Mouse (Mus musculus) heart, embryonic 14.5 days (tissue): ENCODE data around the gene Spryd3. TPM values are rescaled to one million over a fixed set of nuclear protein-coding genes. Genes with fewer than 3 reads are reported as not detected.

Experiments
- ATAC-seq: fragments of 200-750 bp; cut with Nextera tagmentation; 2 replicates; pipeline ENCODE4 v1.8.0; 2017; ENCODE audit warnings: low read depth, moderate TSS enrichment; ENCODE audit not compliant: insufficient number of reproducible peaks, insufficient read depth, low FRiP score
- H3K27ac ChIP-seq, 2 experiments: fragments of 200-500 bp in 1 of 2; fragments of 300-500 bp in 1 of 2; sonication (generic) in 1 of 2; replicated peaks in 1 of 2; 2 replicates each; pipeline ENCODE4 v1.5.1; 2012 to 2014; ENCODE audit warnings: low read depth in 2 of 2, low read length in 2 of 2, control low read depth in 1 of 2, mild to moderate bottlenecking in 1 of 2, mixed read lengths in 1 of 2; ENCODE audit not compliant: control insufficient read depth in 1 of 2, insufficient read depth in 1 of 2
- H3K27me3 ChIP-seq: fragments of 300-500 bp; sonication (generic); 2 replicates; pipeline ENCODE4 v1.6.1; 2014; ENCODE audit warnings: mild to moderate bottlenecking, low read length, control low read depth; ENCODE audit not compliant: control insufficient read depth, insufficient read depth
- H3K36me3 ChIP-seq: fragments of 300-500 bp; sonication (generic); 2 replicates; pipeline ENCODE4 v1.6.1; 2014; ENCODE audit warnings: mild to moderate bottlenecking, control low read depth, low read length, mixed read lengths; ENCODE audit not compliant: control insufficient read depth, insufficient read depth
- H3K4me1 ChIP-seq, 2 experiments: fragments of 200-500 bp in 1 of 2; fragments of 300-500 bp in 1 of 2; sonication (generic) in 1 of 2; 2 replicates each; pipeline ENCODE4 v1.6.1; 2012 to 2014; ENCODE audit warnings: low read length in 2 of 2, control low read depth in 1 of 2, mixed read lengths in 1 of 2; ENCODE audit not compliant: control insufficient read depth in 2 of 2, insufficient read depth in 2 of 2
- H3K4me2 ChIP-seq: fragments of 300-500 bp; sonication (generic); 2 replicates; pipeline ENCODE4 v1.6.1; 2014; ENCODE audit warnings: mild to moderate bottlenecking, low read length
- H3K4me3 ChIP-seq, 2 experiments: fragments of 200-500 bp in 1 of 2; fragments of 300-500 bp in 1 of 2; sonication (generic) in 1 of 2; 2 replicates each; pipeline ENCODE4 v1.5.1; 2012 to 2014; ENCODE audit warnings: low read length in 2 of 2, mild to moderate bottlenecking in 2 of 2, control low read depth in 1 of 2, low read depth in 1 of 2, moderate library complexity in 1 of 2; ENCODE audit not compliant: control insufficient read depth in 1 of 2, insufficient read depth in 1 of 2
- H3K9ac ChIP-seq: fragments of 300-500 bp; sonication (generic); 2 replicates; pipeline ENCODE4 v1.6.1; 2014; ENCODE audit warnings: mild to moderate bottlenecking, low read length
- H3K9me3 ChIP-seq: fragments of 300-500 bp; sonication (generic); 2 replicates; pipeline ENCODE4 v1.6.1; 2016; ENCODE audit warnings: low read length, control low read depth; ENCODE audit not compliant: control insufficient read depth
- WGBS: fragments of 180-500 bp; shearing (Covaris S2); extraction: QIAGEN DNeasy Blood & Tissue Kit; methylation state at CpG from one replicate; pipeline ENCODE4 v1.1.7; 2014; 5-methylcytosine and 5-hydroxymethylcytosine counted together
- polyA plus RNA-seq: library from polyadenylated mRNA; unstranded; fragments of >200 nt; fragmentation: Nextera tagmentation; extraction: Ambion mirVana; gene quantifications from 2 replicates; pipeline ENCODE4 v1.2.1, GENCODE M21; 2014

Spryd3 gene
- polyA plus RNA-seq, result 12.0 and 12.4 TPM in 2 replicates

- under 1% methylated on average over 50 of the region's 50 CpGs for WGBS
These were observed at the start of gene Spryd3 for GRCm38 (mm10) chr15:102136129-102136758. Spryd3 (minus strand) TSS chr15:102136234.

GRCm38 (mm10) chr15:102183076-102183475 lies 47.0 kb upstream of the Spryd3 start:
- Histone ChIP-seq H3K4me2 (no peak overlapping the region), H3K27ac (no peak overlapping the region), H3K9me3 (no peaks in the 10 kb centered on the region), H3K27me3 (no peaks in the 10 kb centered on the region), H3K4me1 (no peaks in the 10 kb centered on the region), H3K36me3 (peaks cover 51% of the 10 kb centered on the region), H3K9ac (no peak overlapping the region), H3K4me3 (no peak overlapping the region)
- ATAC-seq, result no peak
- 79% methylated on average over 3 of the region's 3 CpGs for WGBS

More at GRCm38 (mm10) chr15:102136129-102136758, at the start of gene Spryd3:
- ATAC-seq, result peak; percentile 99
- Histone ChIP-seq H3K4me1 (peaks cover 2 to 14% of the 10 kb centered on the region in 2 experiments; a peak in 3 of 4 replicates), H3K9ac (peak within 1 kb of the TSS; percentile 89), H3K36me3 (peaks cover 21% of the 10 kb centered on the region), H3K9me3 (no peaks in the 10 kb centered on the region), H3K27me3 (no peaks in the 10 kb centered on the region), H3K4me2 (peak within 1 kb of the TSS; percentile 90), H3K4me3 (peak within 1 kb of the TSS; percentile 68 to 92), H3K27ac (peak within 1 kb of the TSS; percentile 34 to 72)

GRCm38 (mm10) chr15:102179924-102180323 lies 43.9 kb upstream of the Spryd3 start:
- Histone ChIP-seq H3K9ac (no peak overlapping the region), H3K9me3 (no peaks in the 10 kb centered on the region), H3K4me2 (no peak overlapping the region), H3K4me1 (no peaks in the 10 kb centered on the region), H3K27me3 (no peaks in the 10 kb centered on the region), H3K27ac (no peak overlapping the region), H3K36me3 (peaks cover 44% of the 10 kb centered on the region), H3K4me3 (no peak overlapping the region)
- WGBS, result 88% methylated on average over 14 of the region's 14 CpGs
- ATAC-seq, result no peak

- Histone ChIP-seq H3K9me3 (peaks cover 7% of the 10 kb centered on the region; the same call in 1 of the 2 replicates), H3K27me3 (no peaks in the 10 kb centered on the region), H3K36me3 (peaks cover 36% of the 10 kb centered on the region; the same call in 1 of the 2 replicates), H3K4me2 (no peak overlapping the region), H3K4me3 (no peak overlapping the region), H3K4me1 (no peaks in the 10 kb centered on the region), H3K27ac (no peak overlapping the region), H3K9ac (no peak overlapping the region)
- no peak for ATAC-seq
- WGBS, result 72% methylated on average over 9 of the region's 9 CpGs
These were observed 43.1 kb upstream of the Spryd3 start for GRCm38 (mm10) chr15:102179106-102179505.

GRCm38 (mm10) chr15:102178279-102178678 lies 42.2 kb upstream of the Spryd3 start:
- no peak overlapping the region for H3K4me3 ChIP-seq
- H3K9me3 ChIP-seq, result peaks cover 9% of the 10 kb centered on the region; the same call in 1 of the 2 replicates
- 11% methylated on average over 6 of the region's 6 CpGs for WGBS
- no peaks in the 10 kb centered on the region for H3K4me1 ChIP-seq
- no peak overlapping the region for H3K4me2 ChIP-seq
- ATAC-seq, result no peak
- H3K9ac ChIP-seq, result no peak overlapping the region
- no peak overlapping the region for H3K27ac ChIP-seq
- peaks cover 28% of the 10 kb centered on the region; the same call in 1 of the 2 replicates for H3K36me3 ChIP-seq
- H3K27me3 ChIP-seq, result no peaks in the 10 kb centered on the region

GRCm38 (mm10) chr15:102177417-102177816 lies 41.4 kb upstream of the Spryd3 start:
- Histone ChIP-seq H3K4me2 (no peak overlapping the region), H3K9ac (no peak overlapping the region), H3K4me3 (no peak overlapping the region), H3K36me3 (peaks cover 21% of the 10 kb centered on the region; the same call in 1 of the 2 replicates), H3K27me3 (no peaks in the 10 kb centered on the region), H3K9me3 (peaks cover 9% of the 10 kb centered on the region; the same call in 1 of the 2 replicates), H3K27ac (no peak overlapping the region), H3K4me1 (no peaks in the 10 kb centered on the region)
- WGBS, result 77% methylated on average over 8 of the region's 8 CpGs
- ATAC-seq, result no peak

- Histone ChIP-seq H3K9ac (no peak overlapping the region), H3K27ac (no peak overlapping the region), H3K4me1 (no peaks in the 10 kb centered on the region), H3K27me3 (no peaks in the 10 kb centered on the region), H3K9me3 (peaks cover 9% of the 10 kb centered on the region; the same call in 1 of the 2 replicates), H3K4me3 (no peak overlapping the region), H3K4me2 (no peak overlapping the region), H3K36me3 (peaks cover 21% of the 10 kb centered on the region; the same call in 1 of the 2 replicates)
- 85% methylated on average over 7 of the region's 7 CpGs for WGBS
- ATAC-seq, result no peak
These were observed 40.7 kb upstream of the Spryd3 start for GRCm38 (mm10) chr15:102176571-102177316.
